Mouse (Mus musculus) E14TG2a.4 (cell line): Measurements from ENCODE around the gene Vamp5.

ENCODE experiments used
- CTCF ChIP-seq: conservative IDR thresholded peaks from 2 replicates; pipeline ENCODE4 v1.5.1; 2014; ENCODE audit warnings: low read length
- POU5F1 ChIP-seq: IDR thresholded peaks from 2 replicates; pipeline ENCODE4 v1.6.1; 2014; ENCODE audit warnings: low read length, borderline replicate concordance

- no peak for TF ChIP-seq CTCF
- TF ChIP-seq POU5F1, result no peak
Measured at GRCm38 (mm10) chr6:72323786-72324508, 56.3 kb downstream of the Vamp5 start.
